Mouse (Mus musculus) liver, embryonic 14.5 days (tissue): ENCODE results near the gene Phc2.

Source experiments
- CTCF ChIP-seq: IDR thresholded peaks from 2 replicates; pipeline ENCODE4 v1.5.1; 2016; ENCODE audit warnings: antibody characterized with exemption, low read depth, control low read depth
- EP300 ChIP-seq: IDR thresholded peaks from 2 replicates; pipeline ENCODE4 v1.6.1; 2016; ENCODE audit warnings: antibody characterized with exemption, low read depth

DNA sequence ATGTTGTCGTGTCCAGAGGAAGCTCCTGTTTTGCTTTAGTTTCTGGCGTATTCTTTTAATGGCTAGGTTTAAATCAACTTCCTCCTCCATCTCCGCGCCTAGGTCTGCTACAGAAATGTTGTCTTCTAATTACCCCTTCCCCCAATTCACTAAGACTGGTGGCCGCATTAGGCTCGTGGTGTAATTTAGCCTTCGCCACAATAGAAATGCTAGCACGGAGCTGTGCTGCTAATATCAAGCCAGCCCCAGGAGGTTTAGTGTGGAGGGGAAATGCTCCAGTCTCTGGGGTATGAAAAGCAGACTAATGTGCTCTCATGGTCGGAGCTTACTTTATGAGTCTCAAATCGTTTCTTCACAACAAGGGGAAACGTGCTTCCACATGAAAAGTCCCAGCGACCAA, 944 bp downstream of the Phc2 start:
- no peak for TF ChIP-seq CTCF
- TF ChIP-seq EP300: no peak
